Mouse (Mus musculus) liver, embryonic 13.5 days (tissue): ENCODE results near the gene Rnf224. TPM values are rescaled to one million over a fixed set of nuclear protein-coding genes. Genes with fewer than 3 reads are reported as not detected.

Experiments
- ATAC-seq: fragments of 200-750 bp; cut with Nextera tagmentation; 2 replicates; pipeline ENCODE4 v1.8.0; 2017; ENCODE audit warnings: low read depth, mild to moderate bottlenecking, moderate number of reproducible peaks, moderate library complexity
- DNase-seq: peaks from one replicate; pipeline ENCODE4 v3.0.0; 2022
- H3K27ac ChIP-seq: fragments of 300-500 bp; sonication (generic); 2 replicates; pipeline ENCODE4 v1.5.1; 2015; ENCODE audit warnings: moderate library complexity, mild to moderate bottlenecking, inconsistent platforms
- H3K27me3 ChIP-seq: fragments of 300-500 bp; sonication (generic); 2 replicates; pipeline ENCODE4 v1.6.1; 2015; ENCODE audit warnings: mild to moderate bottlenecking, inconsistent platforms
- H3K36me3 ChIP-seq: fragments of 300-500 bp; sonication (generic); 2 replicates; pipeline ENCODE4 v1.6.1; 2015; ENCODE audit warnings: mild to moderate bottlenecking, inconsistent platforms
- H3K4me1 ChIP-seq: fragments of 300-500 bp; sonication (generic); replicated peaks from 2 replicates; pipeline ENCODE4 v1.6.1; 2015; ENCODE audit warnings: inconsistent platforms
- H3K4me2 ChIP-seq: fragments of 300-500 bp; sonication (generic); 2 replicates; pipeline ENCODE4 v1.6.1; 2015; ENCODE audit warnings: inconsistent platforms, mild to moderate bottlenecking, moderate library complexity
- H3K4me3 ChIP-seq: fragments of 300-500 bp; sonication (generic); replicated peaks from 2 replicates; pipeline ENCODE4 v1.5.1; 2015; ENCODE audit warnings: mild to moderate bottlenecking, inconsistent platforms
- H3K9ac ChIP-seq: fragments of 300-500 bp; sonication (generic); 2 replicates; pipeline ENCODE4 v1.6.1; 2015; ENCODE audit warnings: mild to moderate bottlenecking, inconsistent platforms
- H3K9me3 ChIP-seq: fragments of 300-500 bp; sonication (generic); replicated peaks from 2 replicates; pipeline ENCODE4 v1.6.1; 2016; ENCODE audit warnings: inconsistent platforms
- WGBS: fragments of 180-500 bp; shearing (Covaris S2); methylation state at CpG from one replicate; pipeline ENCODE4 v1.1.7; 2015; ENCODE audit not compliant: insufficient replicate concordance; 5-methylcytosine and 5-hydroxymethylcytosine counted together
- polyA plus RNA-seq: library from polyadenylated mRNA; unstranded; fragments of >200 nt; fragmentation: Nextera tagmentation; extraction: Ambion mirVana; gene quantifications from 2 replicates; pipeline ENCODE4 v1.2.1, GENCODE M21; 2015

Gene Rnf224
- not detected in 2 replicates for polyA plus RNA-seq

DNA sequence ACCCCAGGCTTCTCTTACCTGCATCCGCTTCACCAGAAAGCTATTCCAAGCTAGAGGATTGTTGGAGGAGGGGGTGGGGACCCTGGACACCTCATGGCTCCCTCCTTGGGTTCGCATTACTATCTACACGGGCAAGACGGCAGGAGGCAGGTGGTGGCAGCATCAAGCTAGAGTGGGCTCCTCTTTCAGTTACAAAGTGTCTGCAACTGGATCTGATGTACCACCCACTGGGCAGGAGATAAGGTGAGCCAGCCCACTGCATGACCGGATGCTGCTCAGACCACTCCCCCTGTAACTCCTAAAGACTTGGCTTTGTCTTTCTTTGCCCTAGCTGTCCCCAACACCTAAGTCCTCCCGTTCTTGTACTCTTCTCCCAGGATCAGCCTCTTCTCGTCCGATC is at the start of gene Rnf224:
Gene Rnf224 (minus strand): TSS at position 174 of the 400 bp plus-strand sequence.
- H3K36me3 ChIP-seq = no peaks in the 10 kb centered on the region

DNA sequence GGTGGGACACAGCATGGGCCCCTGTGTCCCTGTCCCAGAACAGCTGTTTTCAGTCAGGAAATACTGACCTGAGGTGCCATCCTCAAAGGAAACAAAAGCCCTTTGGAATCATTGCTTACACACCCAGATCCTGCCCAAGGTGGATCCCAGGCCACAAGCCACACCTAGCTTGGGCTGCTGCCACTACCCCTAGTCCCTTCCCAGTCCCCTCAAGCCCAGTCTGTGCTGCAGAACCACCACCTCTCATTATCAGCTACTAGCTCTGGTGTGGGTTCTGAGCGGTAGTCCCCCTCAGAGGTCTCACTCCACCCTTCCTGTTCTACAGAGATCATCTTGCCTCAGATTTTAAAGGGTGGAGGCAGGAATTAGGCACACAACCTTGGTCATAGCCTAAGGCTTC is 49.7 kb upstream of the Rnf224 start:
- Histone ChIP-seq H3K4me1 (peaks cover 28% of the 10 kb centered on the region), H3K4me2 (0 out of 2 replicates have a peak overlapping the region, but pooled peaks have one; percentile 11), H3K27ac (peak overlapping the region; percentile 19; the same call in 1 of the 2 replicates), H3K9ac (peak overlapping the region; percentile 19; the same call in 1 of the 2 replicates), H3K9me3 (no peaks in the 10 kb centered on the region), H3K36me3 (peaks cover 46% of the 10 kb centered on the region), H3K27me3 (peaks cover 40% of the 10 kb centered on the region), H3K4me3 (no peak overlapping the region)
- DNase-seq = no peak
- peak; percentile 65 for ATAC-seq
- WGBS = 6% methylated on average over 1 of the region's 1 CpGs

More for the DNA sequence above, at the start of gene Rnf224:
- Histone ChIP-seq H3K9me3 (no peaks in the 10 kb centered on the region), H3K4me2 (no peak within 1 kb of the TSS), H3K27ac (no peak within 1 kb of the TSS), H3K9ac (no peak within 1 kb of the TSS; the same call in 1 of the 2 replicates), H3K4me3 (no peak within 1 kb of the TSS), H3K27me3 (peaks cover 15% of the 10 kb centered on the region), H3K4me1 (peaks cover 44% of the 10 kb centered on the region)
- ATAC-seq (no peak), DNase-seq (no peak)
- 29% methylated on average over 8 of the region's 8 CpGs for WGBS

DNA sequence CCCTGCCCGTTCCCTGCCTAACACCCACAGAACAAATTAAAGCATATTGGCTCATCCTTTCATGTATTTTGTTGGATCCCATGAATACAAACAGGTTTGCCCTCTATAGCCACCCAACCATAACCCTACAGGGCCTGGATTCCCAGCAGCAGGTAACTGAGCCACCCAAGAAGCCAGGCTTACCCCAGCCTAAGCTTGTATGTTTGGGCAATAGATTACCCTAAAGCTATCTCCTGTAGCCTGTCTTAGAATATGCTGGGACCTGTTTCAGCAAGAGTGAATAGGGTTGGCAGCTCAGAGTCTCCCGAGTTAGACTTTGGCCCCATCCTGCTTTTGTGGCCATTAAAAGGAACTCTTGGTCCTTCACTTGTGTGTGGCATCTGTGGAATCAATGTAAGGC is 49.0 kb upstream of the Rnf224 start:
- no peak for ATAC-seq
- H3K36me3 ChIP-seq = peaks cover 54% of the 10 kb centered on the region
- DNase-seq = no peak
- peaks cover 26% of the 10 kb centered on the region for H3K4me1 ChIP-seq
- no peak overlapping the region for H3K4me3 ChIP-seq
- peaks cover 32% of the 10 kb centered on the region for H3K27me3 ChIP-seq
- no peak overlapping the region for H3K27ac ChIP-seq
- 73% methylated on average over 2 of the region's 2 CpGs for WGBS
- no peaks in the 10 kb centered on the region for H3K9me3 ChIP-seq
- no peak overlapping the region for H3K4me2 ChIP-seq
- H3K9ac ChIP-seq = no peak overlapping the region

DNA sequence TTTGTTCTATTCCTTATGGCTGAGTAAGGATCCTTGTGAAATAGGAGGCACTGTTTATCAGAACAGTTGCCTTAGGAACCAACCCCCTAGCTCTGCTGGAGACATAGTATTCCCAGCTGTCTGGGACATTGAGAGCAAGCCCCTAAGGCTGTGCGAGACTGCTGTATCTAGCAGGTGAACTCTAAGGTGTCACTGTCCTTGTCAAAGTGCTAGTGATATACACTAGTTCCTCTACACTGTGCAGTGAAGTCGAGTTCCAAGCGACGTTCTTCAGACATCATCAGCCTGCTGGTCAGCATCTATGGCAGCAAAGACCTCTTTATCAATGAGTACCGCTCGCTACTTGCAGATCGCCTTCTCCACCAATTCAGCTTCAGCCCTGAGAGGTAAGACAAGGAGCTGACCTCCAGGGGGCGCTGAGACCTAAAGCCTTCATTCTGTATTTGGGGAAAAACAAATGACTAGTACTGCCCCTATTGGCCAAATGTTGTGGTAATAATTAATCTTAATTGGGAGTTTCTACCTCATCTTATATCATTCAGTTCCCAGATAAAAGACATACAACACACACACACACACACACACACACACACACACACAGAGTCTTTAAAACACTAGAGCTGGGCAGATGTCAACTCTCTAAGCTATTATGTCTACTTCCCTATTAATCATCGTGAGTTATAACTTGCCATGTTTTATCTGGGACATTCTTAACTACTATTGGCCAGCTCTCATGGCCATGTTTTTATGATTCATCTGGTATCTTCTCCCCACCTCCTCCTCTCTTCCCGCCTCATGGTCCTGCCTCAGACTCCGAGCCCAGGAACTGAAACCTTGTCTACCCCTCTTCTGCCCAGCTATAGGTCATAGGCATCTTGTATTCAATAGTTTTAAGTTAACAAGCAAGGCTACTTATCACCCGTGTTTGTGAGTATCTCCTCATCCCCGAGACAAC is 42.6 kb upstream of the Rnf224 start:
- Histone ChIP-seq H3K36me3 (peaks cover 95% of the 10 kb centered on the region), H3K27ac (no peak overlapping the region), H3K9me3 (no peaks in the 10 kb centered on the region), H3K27me3 (no peaks in the 10 kb centered on the region), H3K4me1 (no peaks in the 10 kb centered on the region), H3K4me2 (no peak overlapping the region), H3K9ac (no peak overlapping the region), H3K4me3 (no peak overlapping the region)
- peak; percentile 68 for DNase-seq
- 57% methylated on average over 13 of the region's 13 CpGs for WGBS
- peak; percentile 34; the same call in 1 of the 2 replicates for ATAC-seq

DNA sequence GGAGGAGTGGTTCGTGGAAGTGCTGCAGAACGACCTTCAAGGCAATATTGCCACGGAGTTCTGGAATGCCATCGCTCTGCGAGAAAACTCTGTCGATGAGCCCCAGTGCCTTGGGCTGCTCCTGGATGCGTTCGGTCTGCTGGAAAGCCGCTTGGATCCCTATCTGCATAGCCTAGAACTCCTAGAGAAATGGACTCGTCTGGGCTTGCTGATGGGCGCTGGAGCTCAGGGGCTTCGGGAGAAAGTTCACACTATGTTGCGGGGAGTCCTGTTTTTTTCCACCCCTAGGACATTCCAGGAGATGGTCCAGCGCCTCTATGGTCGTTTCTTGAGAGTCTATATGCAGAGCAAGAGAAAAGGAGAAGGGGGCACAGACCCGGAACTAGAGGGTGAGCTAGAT is 36.4 kb upstream of the Rnf224 start:
- Histone ChIP-seq H3K27ac (peak overlapping the region; percentile 86), H3K4me3 (peak overlapping the region; percentile 94), H3K27me3 (no peaks in the 10 kb centered on the region), H3K4me1 (peaks cover 41% of the 10 kb centered on the region), H3K9me3 (no peaks in the 10 kb centered on the region), H3K9ac (peak overlapping the region; percentile 90), H3K36me3 (peaks cover 77% of the 10 kb centered on the region), H3K4me2 (peak overlapping the region; percentile 93)
- no peak for ATAC-seq
- WGBS = 32% methylated on average over 16 of the region's 16 CpGs
- DNase-seq = no peak

DNA sequence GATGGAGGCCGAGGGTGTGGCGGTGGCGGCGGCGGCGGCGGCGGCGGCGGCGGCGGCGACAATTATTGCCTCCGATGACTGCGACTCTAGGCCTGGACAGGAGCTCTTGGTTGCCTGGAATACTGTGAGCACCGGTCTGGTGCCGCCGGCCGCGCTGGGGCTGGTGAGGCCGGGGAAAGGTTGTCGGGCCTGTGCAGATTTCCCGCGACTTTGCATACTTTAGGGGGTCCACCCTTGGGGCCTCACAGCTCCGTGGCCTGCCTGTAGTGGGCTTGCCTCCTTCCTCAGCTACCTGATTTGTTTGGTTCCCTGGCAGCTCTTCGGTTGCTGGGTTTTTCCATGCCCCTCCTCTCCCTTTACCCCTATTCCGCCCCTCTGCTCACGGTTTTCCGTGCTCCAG is 35.9 kb upstream of the Rnf224 start:
- Histone ChIP-seq H3K4me3 (peak overlapping the region; percentile 94), H3K4me2 (peak overlapping the region; percentile 93), H3K27me3 (no peaks in the 10 kb centered on the region), H3K9me3 (no peaks in the 10 kb centered on the region), H3K9ac (peak overlapping the region; percentile 90), H3K4me1 (peaks cover 46% of the 10 kb centered on the region), H3K36me3 (peaks cover 74% of the 10 kb centered on the region), H3K27ac (peak overlapping the region; percentile 86)
- under 1% methylated on average over 29 of the region's 29 CpGs for WGBS
- peak; percentile 55 for ATAC-seq
- no peak for DNase-seq

DNA sequence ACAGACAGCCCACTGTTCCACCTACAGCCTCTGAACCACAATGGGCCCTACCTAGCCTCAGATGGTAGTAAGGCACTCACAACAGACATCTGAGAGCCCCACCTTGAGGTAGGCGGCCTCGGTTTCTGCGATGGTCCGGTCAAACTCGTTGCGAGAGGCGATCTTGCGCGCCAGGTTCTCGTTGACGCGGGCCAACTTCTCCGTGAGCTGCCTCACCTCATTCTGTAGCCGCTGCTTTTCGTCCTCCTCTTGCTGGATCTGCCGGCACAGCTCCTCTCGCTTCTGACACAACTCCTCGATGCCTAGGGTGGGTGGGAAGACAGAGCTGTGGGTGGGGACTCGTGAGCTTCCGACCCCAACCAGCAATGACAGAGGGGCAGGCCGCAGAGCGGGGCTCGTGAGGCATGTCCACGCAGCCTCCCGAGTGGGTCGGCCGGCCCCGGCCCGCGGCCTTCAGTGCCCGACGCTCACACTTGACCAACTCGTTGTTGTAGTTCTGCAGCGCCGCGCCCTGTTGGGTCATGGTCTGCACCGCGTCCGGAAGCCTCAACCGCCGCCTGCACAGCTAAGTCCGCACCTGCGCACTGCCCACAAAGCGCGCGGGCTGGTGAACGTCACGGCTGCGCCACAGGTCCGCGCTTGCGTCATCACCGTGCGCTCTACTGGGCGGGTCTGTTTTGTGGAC is 35.4 kb upstream of the Rnf224 start, which contains the start of the genes Ssna1 and Anapc2:
Gene Ssna1 (minus strand): TSS at position 612 of the 685 bp plus-strand sequence.
Gene Anapc2 (plus strand): TSS at position 652 of the 685 bp plus-strand sequence.
- Histone ChIP-seq H3K4me2 (peak within 1 kb of the TSS; percentile 93), H3K4me3 (peak within 1 kb of the TSS; percentile 94), H3K27ac (peak within 1 kb of the TSS; percentile 86), H3K9ac (peak within 1 kb of the TSS; percentile 90), H3K36me3 (peaks cover 69% of the 10 kb centered on the region), H3K9me3 (no peaks in the 10 kb centered on the region), H3K27me3 (no peaks in the 10 kb centered on the region), H3K4me1 (peaks cover 52% of the 10 kb centered on the region)
- peak; percentile 94 for ATAC-seq
- under 1% methylated on average over 55 of the region's 55 CpGs for WGBS
- DNase-seq = peak; percentile 97

DNA sequence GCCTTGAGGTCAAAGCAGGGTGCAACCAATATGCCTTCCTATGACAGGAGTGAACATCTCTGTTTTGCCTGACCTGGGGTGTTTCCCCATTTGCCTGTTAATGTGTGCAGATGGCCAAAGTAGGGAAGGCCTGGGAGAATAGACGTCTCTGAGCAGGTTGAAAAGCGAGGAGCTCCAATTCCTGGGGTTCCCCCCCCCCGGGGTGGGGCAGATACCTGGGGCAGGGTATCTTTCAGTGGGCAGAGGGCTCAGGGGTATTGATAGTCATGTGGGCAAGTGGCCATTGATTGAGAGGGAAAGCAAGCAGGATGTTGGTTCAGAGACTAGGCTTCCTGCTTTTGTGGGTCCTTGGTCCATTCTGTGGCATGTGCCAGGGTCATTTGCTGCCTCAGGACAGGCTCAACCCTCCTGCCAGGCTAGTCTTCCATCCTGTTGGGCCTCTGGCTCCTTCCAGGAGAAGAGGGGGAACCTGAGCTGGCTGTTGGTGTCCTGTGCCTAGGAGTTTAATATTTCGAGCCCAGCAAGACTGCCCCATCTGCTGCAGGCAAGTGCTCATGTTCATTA is 31.2 kb upstream of the Rnf224 start:
- Histone ChIP-seq H3K9me3 (no peaks in the 10 kb centered on the region), H3K36me3 (peaks cover 32% of the 10 kb centered on the region), H3K27ac (peak overlapping the region; percentile 16; the same call in 1 of the 2 replicates), H3K4me2 (no peak overlapping the region), H3K9ac (0 out of 2 replicates have a peak overlapping the region, but pooled peaks have one; percentile 7), H3K4me1 (peaks cover 81% of the 10 kb centered on the region), H3K27me3 (0 out of 2 replicates have a peak, but pooled peaks cover 10% of the 10 kb centered on the region), H3K4me3 (no peak overlapping the region)
- 69% methylated on average over 4 of the region's 4 CpGs for WGBS
- ATAC-seq = no peak
- DNase-seq = no peak

DNA sequence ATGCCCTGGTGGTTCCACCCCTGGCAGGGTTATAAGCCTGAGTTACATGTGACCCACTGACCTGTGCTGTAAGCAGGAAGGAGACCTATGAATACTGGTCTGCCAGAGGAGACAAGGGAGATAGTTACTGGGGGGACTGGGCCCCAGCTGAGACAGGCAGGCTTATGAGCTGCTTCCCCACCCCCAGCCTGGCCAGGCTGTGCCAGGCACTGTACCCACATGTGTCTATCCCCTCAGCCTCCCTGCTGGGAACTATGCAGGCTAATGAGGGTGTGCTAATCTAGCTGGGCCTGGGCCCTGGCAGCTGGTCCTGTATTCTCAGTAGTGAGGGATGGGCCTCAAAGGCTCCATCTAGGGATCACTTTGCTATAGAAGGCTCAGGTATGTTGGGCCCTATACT is 30.7 kb upstream of the Rnf224 start:
- Histone ChIP-seq H3K36me3 (peaks cover 32% of the 10 kb centered on the region), H3K27ac (peak overlapping the region; percentile 66), H3K4me1 (peaks cover 80% of the 10 kb centered on the region), H3K27me3 (0 out of 2 replicates have a peak, but pooled peaks cover 10% of the 10 kb centered on the region), H3K9me3 (no peaks in the 10 kb centered on the region), H3K4me2 (0 out of 2 replicates have a peak overlapping the region, but pooled peaks have one; percentile 99), H3K4me3 (no peak overlapping the region), H3K9ac (peak overlapping the region; percentile 37)
- DNase-seq (no peak), ATAC-seq (no peak)

DNA sequence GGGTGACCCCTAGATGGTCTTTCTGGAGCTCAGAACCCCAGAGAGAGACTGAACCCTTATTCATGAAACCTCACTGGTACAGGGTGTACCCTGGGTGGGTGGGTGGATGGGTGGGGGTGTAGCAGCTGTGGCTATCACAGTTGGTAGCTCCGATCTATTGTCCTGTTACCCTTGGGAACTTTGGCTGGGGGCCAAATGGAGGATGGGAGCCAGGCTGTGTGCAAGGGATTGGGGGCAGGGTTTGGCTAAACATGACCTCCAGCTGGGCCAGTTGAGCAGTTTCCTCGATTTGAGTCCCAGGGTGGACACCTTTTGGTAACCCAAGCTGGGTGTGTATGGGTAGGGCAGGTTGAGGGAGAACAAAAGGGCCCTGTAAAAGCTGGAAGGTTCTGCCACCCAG is 30.1 kb upstream of the Rnf224 start:
- 49% methylated on average over 2 of the region's 2 CpGs for WGBS
- DNase-seq (no peak), ATAC-seq (no peak)
- peaks cover 32% of the 10 kb centered on the region for H3K36me3 ChIP-seq
- H3K27me3 ChIP-seq = 0 out of 2 replicates have a peak, but pooled peaks cover 10% of the 10 kb centered on the region
- H3K4me1 ChIP-seq = peaks cover 85% of the 10 kb centered on the region
- 0 out of 2 replicates have a peak overlapping the region, but pooled peaks have one; percentile 29 for H3K4me3 ChIP-seq
- no peaks in the 10 kb centered on the region for H3K9me3 ChIP-seq
- H3K27ac ChIP-seq = peak overlapping the region; percentile 66
- H3K9ac ChIP-seq = peak overlapping the region; percentile 37
- peak overlapping the region; percentile 99 for H3K4me2 ChIP-seq
